Mouse (Mus musculus) forebrain, embryonic 11.5 days (tissue): Measurements from ENCODE around the gene Bmyc. TPM values are rescaled to one million over a fixed set of nuclear protein-coding genes. Genes with fewer than 3 reads are reported as not detected.

Source experiments
- ATAC-seq: fragments of 200-750 bp; cut with Nextera tagmentation; replicated peaks from 2 replicates; pipeline ENCODE4 v1.8.0; 2017; ENCODE audit warnings: moderate TSS enrichment; ENCODE audit not compliant: low FRiP score
- DNase-seq: peaks from one replicate; pipeline ENCODE4 v3.0.0-alpha.2; 2017; ENCODE audit warnings: low spot score
- H3K27ac ChIP-seq: fragments of 300-500 bp; sonication (generic); 2 replicates; pipeline ENCODE4 v1.5.1; 2014; ENCODE audit warnings: low read depth, low read length
- H3K27me3 ChIP-seq: fragments of 300-500 bp; sonication (generic); 2 replicates; pipeline ENCODE4 v1.6.1; 2014; ENCODE audit warnings: mild to moderate bottlenecking, low read length, mixed read lengths; ENCODE audit not compliant: control insufficient read depth, insufficient read depth
- H3K36me3 ChIP-seq: fragments of 300-500 bp; sonication (generic); 2 replicates; pipeline ENCODE4 v1.6.1; 2014; ENCODE audit warnings: mild to moderate bottlenecking, low read length, moderate library complexity, mixed read lengths; ENCODE audit not compliant: control insufficient read depth, insufficient read depth
- H3K4me1 ChIP-seq: fragments of 300-500 bp; sonication (generic); replicated peaks from 2 replicates; pipeline ENCODE4 v1.6.1; 2014; ENCODE audit warnings: low read length, mixed read lengths; ENCODE audit not compliant: control insufficient read depth, insufficient read depth
- H3K4me2 ChIP-seq: fragments of 300-500 bp; sonication (generic); 2 replicates; pipeline ENCODE4 v1.6.1; 2014; ENCODE audit warnings: low read depth, mild to moderate bottlenecking, low read length, moderate library complexity, mixed read lengths; ENCODE audit not compliant: severe bottlenecking
- H3K4me3 ChIP-seq: fragments of 300-500 bp; sonication (generic); 2 replicates; pipeline ENCODE4 v1.5.1; 2014; ENCODE audit warnings: low read depth, low read length
- H3K9ac ChIP-seq: fragments of 300-500 bp; sonication (generic); 2 replicates; pipeline ENCODE4 v1.6.1; 2014; ENCODE audit warnings: low read length
- H3K9me3 ChIP-seq: fragments of 300-500 bp; sonication (generic); 2 replicates; pipeline ENCODE4 v1.6.1; 2016; ENCODE audit warnings: low read length, mixed read lengths; ENCODE audit not compliant: control insufficient read depth
- WGBS: fragments of 180-500 bp; shearing (Covaris S2); extraction: QIAGEN DNeasy Blood & Tissue Kit; methylation state at CpG from one replicate; pipeline ENCODE4 v1.1.7; 2014; 5-methylcytosine and 5-hydroxymethylcytosine counted together
- polyA plus RNA-seq: library from polyadenylated mRNA; unstranded; fragments of >200 nt; fragmentation: Nextera tagmentation; extraction: Ambion mirVana; gene quantifications from 2 replicates; pipeline ENCODE4 v1.2.1, GENCODE M21; 2014

The Bmyc gene
- polyA plus RNA-seq, 1 experiment from 2014 or later = 68.5 TPM

DNA sequence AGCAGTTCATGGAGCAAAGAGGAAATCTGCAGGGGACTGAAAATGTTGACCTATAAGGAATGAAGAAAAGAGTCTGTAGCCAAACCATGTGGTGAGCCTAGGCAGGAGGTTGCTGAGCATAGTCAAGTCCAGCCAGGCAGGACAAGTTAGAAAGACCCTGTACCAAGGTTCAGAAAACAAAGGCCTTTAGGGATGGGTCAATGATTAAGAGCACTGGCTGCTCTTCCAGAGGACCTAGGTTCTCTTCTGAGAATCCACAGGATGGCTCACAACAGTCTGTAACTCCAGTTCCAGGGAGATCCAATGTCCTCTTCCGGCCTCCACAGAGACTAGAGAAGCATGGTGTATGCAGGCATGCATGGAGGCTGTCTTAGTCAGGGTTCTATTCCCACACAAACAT, 47.7 kb downstream of the Bmyc start:
- H3K27ac ChIP-seq = no peak overlapping the region
- 77% methylated on average over 1 of the region's 1 CpGs for WGBS
- DNase-seq = no peak

More for the DNA sequence above, 47.7 kb downstream of the Bmyc start:
- no peak overlapping the region for H3K4me2 ChIP-seq
- H3K36me3 ChIP-seq = no peaks in the 10 kb centered on the region
- no peaks in the 10 kb centered on the region for H3K9me3 ChIP-seq
- no peak overlapping the region for H3K9ac ChIP-seq
- ATAC-seq = no peak
- no peaks in the 10 kb centered on the region for H3K4me1 ChIP-seq
- H3K27me3 ChIP-seq = no peaks in the 10 kb centered on the region
- H3K4me3 ChIP-seq = no peak overlapping the region

Other genes with a start within 250 kb of the Bmyc start
- gene Clic3, start 249.9 kb upstream of the Bmyc start, polyA plus RNA-seq = 0.61 and 0.77 TPM in 2 replicates
- 22.9 and 24.2 TPM in 2 replicates for gene Paxx, start 245.6 kb upstream of the Bmyc start, polyA plus RNA-seq
- gene Ptgds, start 236.7 kb upstream of the Bmyc start, polyA plus RNA-seq = 0.69 and 0.73 TPM in 2 replicates
- gene Lcn12, start 212.8 kb upstream of the Bmyc start, polyA plus RNA-seq = not detected in 2 replicates
- gene Fbxw5, start 206.0 kb upstream of the Bmyc start, polyA plus RNA-seq = 96.1 and 102 TPM in 2 replicates
- gene C8g, start 205.0 kb upstream of the Bmyc start, polyA plus RNA-seq = 5.5 and 5.9 TPM in 2 replicates
- gene Traf2, start 159.8 kb upstream of the Bmyc start, polyA plus RNA-seq = 37.2 and 40.1 TPM in 2 replicates
- 353 and 371 TPM in 2 replicates for gene Edf1, start 148.9 kb upstream of the Bmyc start, polyA plus RNA-seq
- gene Mamdc4, start 131.9 kb upstream of the Bmyc start, polyA plus RNA-seq = 1.3 and 5.0 TPM in 2 replicates
- gene Phpt1, start 131.5 kb upstream of the Bmyc start, polyA plus RNA-seq = 144 and 164 TPM in 2 replicates
- 0.28 and 0.69 TPM in 2 replicates for gene Ajm1, start 125.0 kb upstream of the Bmyc start, polyA plus RNA-seq
- 77.1 and 81.5 TPM in 2 replicates for gene Rabl6, start 98.2 kb upstream of the Bmyc start, polyA plus RNA-seq
- gene Ccdc183, start 89.1 kb upstream of the Bmyc start, polyA plus RNA-seq = 0.13 and 0.21 TPM in 2 replicates
- 12.6 and 17.9 TPM in 2 replicates for gene Tmem141, start 84.7 kb upstream of the Bmyc start, polyA plus RNA-seq
- 0.95 and 0.97 TPM in 2 replicates for gene Fcna, start 78.7 kb upstream of the Bmyc start, polyA plus RNA-seq
- gene Lcn8, start 53.6 kb upstream of the Bmyc start, polyA plus RNA-seq = not detected in 2 replicates
- not detected in 2 replicates for gene Lcn5, start 48.8 kb upstream of the Bmyc start, polyA plus RNA-seq
- not detected in 2 replicates for gene Lcn6, start 30.0 kb upstream of the Bmyc start, polyA plus RNA-seq
- not detected in 2 replicates for gene Lcn10, start 24.0 kb upstream of the Bmyc start, polyA plus RNA-seq
- not detected in 2 replicates for gene Obp2a, start 6.7 kb upstream of the Bmyc start, polyA plus RNA-seq
- gene Obp2b, start 30.3 kb downstream of the Bmyc start, polyA plus RNA-seq = not detected in 2 replicates
- not detected in 2 replicates for gene Lcn3, start 58.8 kb downstream of the Bmyc start, polyA plus RNA-seq
- not detected in 2 replicates for gene Lcn11, start 70.3 kb downstream of the Bmyc start, polyA plus RNA-seq
- not detected in 2 replicates for gene Gm13539, start 75.5 kb downstream of the Bmyc start, polyA plus RNA-seq
- gene Glt6d1, start 109.1 kb downstream of the Bmyc start, polyA plus RNA-seq = not detected in 2 replicates
- gene Lcn9, start 116.4 kb downstream of the Bmyc start, polyA plus RNA-seq = not detected in 2 replicates
- not detected in 2 replicates for gene Sohlh1, start 140.5 kb downstream of the Bmyc start, polyA plus RNA-seq
- gene Kcnt1, start 157.0 kb downstream of the Bmyc start, polyA plus RNA-seq = 0.53 and 1.0 TPM in 2 replicates